Mouse (Mus musculus) brain, adult 10 weeks (tissue): ENCODE data around the gene Csrnp3. TPM values are rescaled to one million over a fixed set of nuclear protein-coding genes. Genes with fewer than 3 reads are reported as not detected.

ENCODE experiments used
- polyA plus RNA-seq: library from polyadenylated mRNA; stranded (reverse); fragments of 350-450 nt; fragmentation: Illumina TruSeq; extraction: RNeasy Lipid Tissue Mini Kit (QIAGEN cat#74804); gene quantifications from one replicate; pipeline ENCODE4 v1.2.3, GENCODE M21; 2015; ENCODE audit warnings: low read depth, low replicate concordance

Gene Csrnp3
- 36.6 TPM for polyA plus RNA-seq

DNA sequence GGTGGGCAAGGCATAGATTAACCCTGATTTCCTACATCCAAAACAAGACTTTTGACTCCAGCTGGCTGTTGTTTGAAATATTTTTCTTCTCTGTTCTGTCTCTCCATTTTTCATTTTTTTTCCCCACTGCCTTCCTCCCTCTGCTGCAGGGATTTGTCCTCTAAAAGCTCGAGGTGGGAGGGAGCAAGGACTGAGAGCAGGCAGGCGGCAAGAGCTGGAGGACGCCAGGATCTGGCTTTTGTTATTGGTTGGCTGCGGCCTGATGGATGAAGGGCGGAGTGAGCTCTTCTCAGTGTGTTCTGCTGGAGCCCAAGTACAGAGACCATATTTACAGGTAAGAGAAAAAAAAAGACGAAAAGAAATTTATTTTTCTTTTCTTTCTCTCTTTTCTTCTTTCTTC lies at the start of gene Csrnp3:
TSS of gene Csrnp3 (plus strand) at position 217 of the 400 bp plus-strand sequence.

Other genes with a start within 250 kb of the Csrnp3 start
- 102 TPM for gene Scn2a, start 225.0 kb upstream of the Csrnp3 start, polyA plus RNA-seq